ENCODE assay signal across 8 mouse cellular contexts in genomic region chr9:75441691-75442131, GRCm38 (mm10). TPM values are rescaled to one million over a fixed set of nuclear protein-coding genes. Genes with fewer than 3 reads are reported as not detected.
DNase-seq lines count a peak whose midpoint lies in the region; ATAC-seq and TF ChIP-seq lines count a peak whose summit lies in the region.

No protein-coding gene starts in this region.

- under 1% methylated on average over 31 of the region's 31 CpGs for WGBS in kidney, adult 2 months
- under 1% methylated on average over 30 of the region's 31 CpGs for WGBS in limb, embryonic 12.5 days
- under 1% methylated on average over 31 of the region's 31 CpGs for WGBS in neural tube, embryonic 15.5 days

- ATAC-seq in limb, embryonic 12.5 days (ENCODE audit: insufficient number of reproducible peaks, insufficient read depth, low FRiP score, low TSS enrichment, low read depth) = peak; percentile 75
- ATAC-seq in neural tube, embryonic 15.5 days (ENCODE audit: low FRiP score) = peak; percentile 87

- no peak overlapping the region for H3K27ac ChIP-seq in kidney, adult 2 months (ENCODE audit: insufficient read depth, low read depth, low read length)
- peak overlapping the region; percentile 57 for H3K27ac ChIP-seq in ES-E14 (ENCODE audit: insufficient read depth, low read depth, low read length, poor library complexity, severe bottlenecking)
- peak overlapping the region; percentile 93 for H3K27ac ChIP-seq in limb, embryonic 12.5 days
- H3K27ac ChIP-seq in neural tube, embryonic 15.5 days (replicated peaks) = peak overlapping the region; percentile 91

- DNase-seq in kidney, adult 2 months = no peak
- no peak for DNase-seq in kidney, postnatal 4 days
- no peak for DNase-seq in ES-E14 (ENCODE audit: low read depth, low spot score)
- DNase-seq in adrenal gland, postnatal 25 days = no peak
- no peak for DNase-seq in urinary bladder, postnatal 14 days (ENCODE audit: low spot score)

- TF ChIP-seq POLR2A in kidney, adult 2 months (IDR thresholded peaks at IDR 0.05; ENCODE audit: low read depth, low read length) = no peak

- H3K36me3 ChIP-seq in kidney, adult 2 months (ENCODE audit: control insufficient read depth, insufficient read depth, low read length) = no peaks in the 10 kb centered on the region
- H3K36me3 ChIP-seq in ES-E14 (ENCODE audit: control insufficient read depth, insufficient read depth, low read length, poor library complexity, severe bottlenecking) = peaks cover 14% of the 10 kb centered on the region
- H3K36me3 ChIP-seq in erythroblast, embryonic 14.5 days (ENCODE audit: control insufficient read depth) = peaks cover 22% of the 10 kb centered on the region
- H3K36me3 ChIP-seq in limb, embryonic 12.5 days = peaks cover 23% of the 10 kb centered on the region
- H3K36me3 ChIP-seq in neural tube, embryonic 15.5 days = peaks cover 19% of the 10 kb centered on the region

- peak overlapping the region; percentile 94 for H3K9ac ChIP-seq in ES-E14 (ENCODE audit: insufficient read depth, low read depth, low read length, poor library complexity, severe bottlenecking)
- peak overlapping the region; percentile 90 for H3K9ac ChIP-seq in limb, embryonic 12.5 days (replicated peaks)
- peak overlapping the region; percentile 87 for H3K9ac ChIP-seq in neural tube, embryonic 15.5 days (replicated peaks)

- H3K4me3 ChIP-seq in kidney, adult 2 months (ENCODE audit: insufficient read depth, low read depth, low read length) = peak overlapping the region; percentile 89
- H3K4me3 ChIP-seq in ES-E14 (ENCODE audit: insufficient read depth in 1 of 2, low read depth in 1 of 2, low read length in 2 of 2, poor library complexity in 1 of 2, severe bottlenecking in 1 of 2) = peak overlapping the region; percentile 95 to 100
- peak overlapping the region; percentile 83 for H3K4me3 ChIP-seq in erythroblast, embryonic 14.5 days (replicated peaks)
- H3K4me3 ChIP-seq in limb, embryonic 12.5 days (replicated peaks) = peak overlapping the region; percentile 87
- peak overlapping the region; percentile 88 for H3K4me3 ChIP-seq in neural tube, embryonic 15.5 days (replicated peaks)

- peaks cover 5% of the 10 kb centered on the region; the same call in 1 of the 2 replicates for H3K4me1 ChIP-seq in kidney, adult 2 months (ENCODE audit: control insufficient read depth, insufficient read depth, low read length)
- peaks cover 0 to 6% of the 10 kb centered on the region in 2 experiments; a peak in 2 of 4 replicates for H3K4me1 ChIP-seq in ES-E14 (ENCODE audit: control insufficient read depth in 2 of 2, insufficient read depth in 2 of 2, low read length in 2 of 2, poor library complexity in 1 of 2)
- peaks cover 23% of the 10 kb centered on the region for H3K4me1 ChIP-seq in erythroblast, embryonic 14.5 days (ENCODE audit: control insufficient read depth)
- peaks cover 13% of the 10 kb centered on the region for H3K4me1 ChIP-seq in limb, embryonic 12.5 days (replicated peaks)
- H3K4me1 ChIP-seq in neural tube, embryonic 15.5 days = peaks cover 15% of the 10 kb centered on the region

- TF ChIP-seq CTCF in kidney, adult 2 months (conservative IDR thresholded peaks at IDR 0.05; ENCODE audit: insufficient read depth, insufficient read length, low read depth, low read length) = no peak

- in situ Hi-C loops in ES-E14 (cut with MboI; ENCODE audit: low sequenced_read_pairs in 2 of 2, unreplicated experiment in 2 of 2) = no loop called here

- no peaks in the 10 kb centered on the region for H3K27me3 ChIP-seq in kidney, adult 2 months (replicated peaks; ENCODE audit: control insufficient read depth, insufficient read depth, low read length)
- H3K27me3 ChIP-seq in erythroblast, embryonic 14.5 days (ENCODE audit: control insufficient read depth) = no peaks in the 10 kb centered on the region
- H3K27me3 ChIP-seq in limb, embryonic 12.5 days = no peaks in the 10 kb centered on the region
- no peaks in the 10 kb centered on the region for H3K27me3 ChIP-seq in neural tube, embryonic 15.5 days (replicated peaks)

- H3K9me3 ChIP-seq in ES-E14 (ENCODE audit: control insufficient read depth, insufficient read depth, low read depth, low read length) = no peaks in the 10 kb centered on the region
- H3K9me3 ChIP-seq in erythroblast, embryonic 14.5 days (ENCODE audit: control insufficient read depth, low read length) = no peaks in the 10 kb centered on the region
- no peaks in the 10 kb centered on the region for H3K9me3 ChIP-seq in limb, embryonic 12.5 days
- H3K9me3 ChIP-seq in neural tube, embryonic 15.5 days (replicated peaks) = no peaks in the 10 kb centered on the region

- H3K4me2 ChIP-seq in limb, embryonic 12.5 days = peak overlapping the region; percentile 85
- H3K4me2 ChIP-seq in neural tube, embryonic 15.5 days = peak overlapping the region; percentile 68

TF ChIP-seq in ES-E14, 5 proteins besides CTCF, POLR2A, EP300 and RAD21:
- TF ChIP-seq ZC3H11A (IDR thresholded peaks at IDR 0.05; ENCODE audit: borderline replicate concordance, low read depth, low read length) (no peak), ZNF384 (IDR thresholded peaks at IDR 0.05; ENCODE audit: low read depth, low read length) (no peak), CHD2 (IDR thresholded peaks at IDR 0.05; ENCODE audit: low read depth, low read length) (no peak), MAFK (IDR thresholded peaks at IDR 0.05; ENCODE audit: insufficient read depth, low read depth, low read length) (no peak), HCFC1 (IDR thresholded peaks at IDR 0.05; ENCODE audit: borderline replicate concordance, insufficient read depth, low read length) (no peak)

RNA-seq across cellular contexts. Expression of gene Leo1, which starts 0.4 kb away (rescaled TPM):
- 2.5 and 3.3 TPM in 2 replicates for polyA plus RNA-seq in kidney, adult 2 months (2012; rRNA removed)
- 54.7 and 66.2 TPM in 2 replicates for total RNA-seq in ES-E14 (2012; rRNA removed)
- polyA plus RNA-seq in erythroblast, embryonic 14.5 days (2012) = 1.0 and 1.3 TPM in 2 replicates
- 51.6 and 54.9 TPM in 2 replicates for polyA plus RNA-seq in limb, embryonic 12.5 days (2016; fragmentation: Nextera tagmentation; extraction: Ambion mirVana)
- polyA plus RNA-seq in neural tube, embryonic 15.5 days (2015; fragmentation: Nextera tagmentation; extraction: Ambion mirVana) = 39.9 and 43.4 TPM in 2 replicates
- total RNA-seq in adrenal gland, postnatal 25 days (2021) = 19.3 and 26.5 TPM in 2 replicates

RNA-seq across cellular contexts. Expression of gene Mapk6, which starts 31.9 kb away (rescaled TPM):
- 11.5 and 12.7 TPM in 2 replicates for polyA plus RNA-seq in kidney, adult 2 months (2012; rRNA removed)
- 81.8 and 85.9 TPM in 2 replicates for total RNA-seq in ES-E14 (2012; rRNA removed)
- 0.11 and 0.17 TPM in 2 replicates for polyA plus RNA-seq in erythroblast, embryonic 14.5 days (2012)
- 114 TPM in 2 replicates for polyA plus RNA-seq in limb, embryonic 12.5 days (2016; fragmentation: Nextera tagmentation; extraction: Ambion mirVana)
- polyA plus RNA-seq in neural tube, embryonic 15.5 days (2015; fragmentation: Nextera tagmentation; extraction: Ambion mirVana) = 133 and 150 TPM in 2 replicates
- 35.2 and 35.8 TPM in 2 replicates for total RNA-seq in adrenal gland, postnatal 25 days (2021)

Comparison
In these comparisons a context has a peak if more than half of its experiments do, and no peak if none do; other contexts are left out.
1. RNA of gene Mapk6, which starts 31.9 kb away (polyA plus RNA-seq): 133 to 150 TPM in neural tube, embryonic 15.5 days, 114 TPM in limb, embryonic 12.5 days and 11.5 to 12.7 TPM in kidney, adult 2 months; 0.11 to 0.17 TPM in erythroblast, embryonic 14.5 days; every median in the first group is over 10 times any median in the second.
2. Peak in every context shown above with its lines, with median percentiles within 50 percentile points of each other: H3K4me3 ChIP-seq and H3K9ac ChIP-seq.